Mouse (Mus musculus): ENCODE measurements around the gene Kif1bp. TPM values are rescaled to one million over a fixed set of nuclear protein-coding genes. Genes with fewer than 3 reads are reported as not detected.

Gene Kif1bp
- polyA plus RNA-seq, 1 experiment from 2014 or later = 21.7 TPM

DNA sequence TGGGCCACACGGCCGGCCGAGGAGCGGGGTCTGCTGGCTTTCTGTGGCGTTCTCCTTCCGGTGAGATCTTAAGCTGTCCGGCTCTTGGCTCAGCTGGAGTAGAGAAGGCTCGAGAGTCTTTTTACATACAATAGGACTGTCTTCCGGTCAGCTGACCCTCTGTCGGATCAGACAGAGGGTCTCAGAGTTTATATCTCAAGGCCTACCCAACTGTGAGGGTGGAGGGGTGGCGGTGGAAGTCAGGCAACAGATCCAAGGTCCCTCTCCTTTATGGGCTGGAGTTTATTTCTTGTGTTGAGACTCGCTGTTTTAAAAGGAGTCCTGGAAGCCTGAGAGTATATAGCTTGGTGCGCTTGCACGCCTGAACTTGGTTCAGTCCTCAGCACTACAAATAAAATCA lies 50.9 kb downstream of the Kif1bp start, which contains the start of gene Srgn:
Gene Srgn, minus strand, starts transcription at position 101 of the 400 bp plus-strand sequence.
- H3K4me1 ChIP-seq (replicated peaks; ENCODE audit: control insufficient read depth, insufficient read depth, low read length) = no peaks in the 10 kb centered on the region
- no peak for TF ChIP-seq CTCF (IDR thresholded peaks at IDR 0.05; ENCODE audit: low read depth)
- no peaks in the 10 kb centered on the region for H3K9me3 ChIP-seq (ENCODE audit: control insufficient read depth)
- no peaks in the 10 kb centered on the region for H3K27me3 ChIP-seq (replicated peaks; ENCODE audit: control insufficient read depth, insufficient read depth, low read length)
- WGBS = 85% methylated on average over 14 of the region's 14 CpGs
- no peak for ATAC-seq
- H3K27ac ChIP-seq (ENCODE audit: low read depth, low read length) = no peak within 1 kb of the TSS
- H3K9ac ChIP-seq (ENCODE audit: low read depth, low read length) = no peak within 1 kb of the TSS
- no peak within 1 kb of the TSS for H3K4me2 ChIP-seq (replicated peaks; ENCODE audit: low read depth)
- no peak within 1 kb of the TSS for H3K4me3 ChIP-seq (ENCODE audit: low read depth, low read length)
- no peaks in the 10 kb centered on the region for H3K36me3 ChIP-seq (ENCODE audit: control insufficient read depth, insufficient read depth)

DNA sequence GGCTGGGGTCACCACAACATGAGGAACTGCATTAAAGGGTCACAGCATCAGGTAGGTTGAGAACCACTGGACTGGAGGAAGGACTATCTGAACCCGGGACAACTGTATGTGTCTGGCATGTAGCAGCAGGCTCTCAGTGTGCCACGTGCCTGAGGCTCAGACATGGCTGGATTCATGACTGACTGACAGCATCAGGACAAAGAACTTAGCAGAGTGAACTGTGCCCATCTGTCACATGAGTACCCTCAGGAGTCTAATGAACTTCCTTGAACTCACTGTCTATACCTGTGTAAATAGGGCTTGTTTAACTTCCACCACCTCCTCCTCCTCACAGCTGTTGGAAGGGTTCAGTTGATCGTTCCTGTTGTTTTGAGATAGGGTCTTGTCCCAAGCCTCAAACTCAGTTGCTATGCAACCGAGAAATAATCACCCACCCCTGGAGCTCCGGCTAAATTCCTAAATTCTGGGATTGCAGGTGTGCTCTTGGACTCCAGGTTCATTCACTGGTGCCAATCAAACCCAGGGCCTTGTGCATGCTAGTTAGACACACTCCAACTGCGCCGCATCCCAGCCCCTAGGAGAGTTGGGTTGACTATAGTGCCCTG lies 55.8 kb downstream of the Kif1bp start:
- peak overlapping the region; percentile 57 for H3K27ac ChIP-seq (ENCODE audit: low read depth, low read length)
- 52% methylated on average over 7 of the region's 7 CpGs for WGBS
- ATAC-seq = peak; percentile 83

DNA sequence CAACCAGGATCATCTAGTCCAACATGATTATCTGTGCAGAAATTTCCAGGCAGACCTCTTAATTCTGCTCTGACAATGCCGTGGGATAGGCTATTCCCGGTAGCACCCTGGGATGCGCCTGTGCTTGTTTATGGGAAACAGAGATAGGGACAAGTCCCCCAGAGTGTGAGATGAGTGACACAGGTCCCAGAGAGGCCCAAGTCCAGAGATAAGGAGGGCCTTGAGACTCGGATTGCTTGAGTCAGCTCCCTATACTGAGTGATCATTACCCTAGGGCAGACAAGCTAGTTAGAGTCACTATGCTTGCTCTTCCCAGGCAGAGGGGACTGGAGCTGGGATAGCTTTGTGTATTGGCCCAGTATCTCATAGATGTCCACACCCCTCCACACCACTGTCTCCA lies 56.5 kb downstream of the Kif1bp start:
- H3K9me3 ChIP-seq (ENCODE audit: control insufficient read depth) = no peaks in the 10 kb centered on the region
- no peak overlapping the region for H3K9ac ChIP-seq (ENCODE audit: low read depth, low read length)
- H3K4me2 ChIP-seq (replicated peaks; ENCODE audit: low read depth) = no peak overlapping the region
- H3K27me3 ChIP-seq (replicated peaks; ENCODE audit: control insufficient read depth, insufficient read depth, low read length) = no peaks in the 10 kb centered on the region
- WGBS = 32% methylated on average over 4 of the region's 4 CpGs
- H3K4me3 ChIP-seq (ENCODE audit: low read depth, low read length) = no peak overlapping the region
- no peak for TF ChIP-seq CTCF (IDR thresholded peaks at IDR 0.05; ENCODE audit: low read depth)
- H3K27ac ChIP-seq (ENCODE audit: low read depth, low read length) = peak overlapping the region; percentile 57
- H3K36me3 ChIP-seq (ENCODE audit: control insufficient read depth, insufficient read depth) = no peaks in the 10 kb centered on the region
- no peaks in the 10 kb centered on the region for H3K4me1 ChIP-seq (replicated peaks; ENCODE audit: control insufficient read depth, insufficient read depth, low read length)
- peak; percentile 91 for ATAC-seq

More for the DNA sequence above, 55.8 kb downstream of the Kif1bp start:
- H3K9me3 ChIP-seq (ENCODE audit: control insufficient read depth) = no peaks in the 10 kb centered on the region
- no peak overlapping the region for H3K4me2 ChIP-seq (replicated peaks; ENCODE audit: low read depth)
- no peaks in the 10 kb centered on the region for H3K27me3 ChIP-seq (replicated peaks; ENCODE audit: control insufficient read depth, insufficient read depth, low read length)
- H3K36me3 ChIP-seq (ENCODE audit: control insufficient read depth, insufficient read depth) = no peaks in the 10 kb centered on the region
- no peaks in the 10 kb centered on the region for H3K4me1 ChIP-seq (replicated peaks; ENCODE audit: control insufficient read depth, insufficient read depth, low read length)
- TF ChIP-seq CTCF (IDR thresholded peaks at IDR 0.05; ENCODE audit: low read depth) = no peak
- no peak overlapping the region for H3K9ac ChIP-seq (ENCODE audit: low read depth, low read length)
- H3K4me3 ChIP-seq (ENCODE audit: low read depth, low read length) = no peak overlapping the region

DNA sequence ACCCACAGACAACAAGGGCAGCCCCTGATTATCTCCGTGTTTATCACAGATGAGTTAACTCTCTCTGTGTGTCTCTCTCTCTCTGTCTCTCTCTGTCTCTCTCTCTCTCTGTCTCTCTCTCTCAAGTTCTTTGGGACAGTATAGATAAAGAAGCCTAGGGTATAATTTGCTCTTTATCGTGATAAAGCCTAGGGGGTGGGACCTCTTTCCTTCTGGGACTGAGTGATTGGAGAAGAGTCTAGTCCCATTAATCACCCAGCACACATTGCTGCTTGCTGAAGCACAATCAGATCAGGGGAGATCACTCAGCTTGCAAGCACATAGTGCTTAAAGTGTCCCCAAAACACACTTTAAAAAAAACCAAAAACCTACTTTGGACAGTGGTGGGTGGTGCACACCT lies 57.3 kb downstream of the Kif1bp start:
- no peak overlapping the region for H3K4me3 ChIP-seq (ENCODE audit: low read depth, low read length)
- no peak overlapping the region for H3K4me2 ChIP-seq (replicated peaks; ENCODE audit: low read depth)
- TF ChIP-seq CTCF (IDR thresholded peaks at IDR 0.05; ENCODE audit: low read depth) = no peak
- H3K9me3 ChIP-seq (ENCODE audit: control insufficient read depth) = no peaks in the 10 kb centered on the region
- no peaks in the 10 kb centered on the region for H3K36me3 ChIP-seq (ENCODE audit: control insufficient read depth, insufficient read depth)
- 40% methylated on average over 2 of the region's 2 CpGs for WGBS
- H3K9ac ChIP-seq (ENCODE audit: low read depth, low read length) = no peak overlapping the region
- no peaks in the 10 kb centered on the region for H3K4me1 ChIP-seq (replicated peaks; ENCODE audit: control insufficient read depth, insufficient read depth, low read length)
- no peak overlapping the region for H3K27ac ChIP-seq (ENCODE audit: low read depth, low read length)
- ATAC-seq = no peak
- no peaks in the 10 kb centered on the region for H3K27me3 ChIP-seq (replicated peaks; ENCODE audit: control insufficient read depth, insufficient read depth, low read length)

DNA sequence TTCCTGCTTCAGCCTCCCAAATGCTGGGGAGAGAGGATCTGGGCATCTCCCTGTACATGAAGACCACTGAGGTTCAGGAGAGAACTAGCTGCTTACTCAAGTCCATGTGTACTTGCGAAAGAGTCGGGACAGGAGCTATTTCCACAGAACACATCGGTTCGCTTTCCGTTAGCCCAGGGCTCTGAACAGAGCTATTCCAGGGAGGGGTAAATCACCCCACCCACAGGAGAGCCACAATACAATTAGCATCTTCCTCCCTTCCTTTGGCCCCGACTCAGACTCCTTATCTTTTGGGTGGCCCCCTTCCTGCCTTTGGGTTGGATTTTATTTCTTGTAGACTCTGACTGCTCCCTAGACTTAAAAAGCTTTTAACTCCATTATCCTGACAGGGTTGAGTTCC lies 60.7 kb downstream of the Kif1bp start:
- Histone ChIP-seq H3K9ac (ENCODE audit: low read depth, low read length) (no peak overlapping the region), H3K4me2 (replicated peaks; ENCODE audit: low read depth) (no peak overlapping the region), H3K36me3 (ENCODE audit: control insufficient read depth, insufficient read depth) (no peaks in the 10 kb centered on the region), H3K27ac (ENCODE audit: low read depth, low read length) (no peak overlapping the region), H3K4me1 (replicated peaks; ENCODE audit: control insufficient read depth, insufficient read depth, low read length) (no peaks in the 10 kb centered on the region), H3K27me3 (replicated peaks; ENCODE audit: control insufficient read depth, insufficient read depth, low read length) (no peaks in the 10 kb centered on the region), H3K9me3 (ENCODE audit: control insufficient read depth) (no peaks in the 10 kb centered on the region), H3K4me3 (ENCODE audit: low read depth, low read length) (no peak overlapping the region)
- WGBS = 78% methylated on average over 6 of the region's 6 CpGs
- no peak for TF ChIP-seq CTCF (IDR thresholded peaks at IDR 0.05; ENCODE audit: low read depth)
- no peak for ATAC-seq

DNA sequence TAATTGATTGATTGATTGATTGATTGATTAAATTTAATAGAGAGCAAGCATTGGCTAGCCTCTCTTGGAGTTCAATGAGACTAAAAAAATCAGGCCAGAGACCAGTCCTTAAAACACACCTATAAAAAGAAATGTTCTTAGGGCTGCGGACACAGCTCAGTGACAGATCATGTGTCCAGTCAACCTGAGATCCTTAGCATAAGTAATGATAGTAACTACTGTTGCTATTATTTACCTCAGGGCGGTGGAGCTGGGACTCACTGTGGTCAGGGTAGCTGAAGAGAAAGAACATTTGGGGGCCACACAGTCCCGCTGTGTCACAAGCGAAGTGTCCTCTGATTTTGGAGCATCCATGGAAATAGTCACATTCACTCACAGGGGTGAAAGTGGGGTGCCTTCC lies 65.4 kb downstream of the Kif1bp start:
- H3K36me3 ChIP-seq (ENCODE audit: control insufficient read depth, insufficient read depth) = no peaks in the 10 kb centered on the region
- H3K4me2 ChIP-seq (replicated peaks; ENCODE audit: low read depth) = no peak overlapping the region
- no peak for ATAC-seq
- H3K9me3 ChIP-seq (ENCODE audit: control insufficient read depth) = no peaks in the 10 kb centered on the region
- H3K4me3 ChIP-seq (ENCODE audit: low read depth, low read length) = no peak overlapping the region
- WGBS = 93% methylated on average over 4 of the region's 4 CpGs
- H3K27me3 ChIP-seq (replicated peaks; ENCODE audit: control insufficient read depth, insufficient read depth, low read length) = no peaks in the 10 kb centered on the region
- no peak overlapping the region for H3K27ac ChIP-seq (ENCODE audit: low read depth, low read length)
- TF ChIP-seq CTCF (IDR thresholded peaks at IDR 0.05; ENCODE audit: low read depth) = no peak
- H3K4me1 ChIP-seq (replicated peaks; ENCODE audit: control insufficient read depth, insufficient read depth, low read length) = no peaks in the 10 kb centered on the region
- H3K9ac ChIP-seq (ENCODE audit: low read depth, low read length) = no peak overlapping the region

All from intestine, postnatal 0 days (tissue).